Mouse (Mus musculus) heart, embryonic 16.5 days (tissue): Measurements from ENCODE around the gene Baz2b. TPM values are rescaled to one million over a fixed set of nuclear protein-coding genes. Genes with fewer than 3 reads are reported as not detected.
"Not testable (repeated sequence)": the region's sequence is repeated elsewhere in the genome, so short reads cannot be mapped to it uniquely, and the experiment has no call there.

Experiments
- ATAC-seq: fragments of 200-750 bp; cut with Nextera tagmentation; replicated peaks from 2 replicates; pipeline ENCODE4 v1.8.0; 2017; ENCODE audit warnings: moderate number of reproducible peaks; ENCODE audit not compliant: insufficient read depth, low FRiP score; ENCODE audit errors: extremely low read depth
- H3K27ac ChIP-seq: fragments of 300-500 bp; sonication (generic); 2 replicates; pipeline ENCODE4 v1.5.1; 2014; ENCODE audit warnings: mild to moderate bottlenecking, low read length, control low read depth, moderate library complexity
- H3K27me3 ChIP-seq: fragments of 300-500 bp; sonication (generic); 2 replicates; pipeline ENCODE4 v1.6.1; 2014; ENCODE audit warnings: low read length, mixed read lengths; ENCODE audit not compliant: control insufficient read depth, insufficient read depth
- H3K36me3 ChIP-seq: fragments of 300-500 bp; sonication (generic); 2 replicates; pipeline ENCODE4 v1.6.1; 2014; ENCODE audit not compliant: control insufficient read depth, insufficient read depth
- H3K4me1 ChIP-seq: fragments of 300-500 bp; sonication (generic); 2 replicates; pipeline ENCODE4 v1.6.1; 2014; ENCODE audit warnings: low read length, mixed read lengths; ENCODE audit not compliant: control insufficient read depth, insufficient read depth
- H3K4me2 ChIP-seq: fragments of 300-500 bp; sonication (generic); 2 replicates; pipeline ENCODE4 v1.6.1; 2014; ENCODE audit warnings: low read depth, mild to moderate bottlenecking, control low read depth, low read length
- H3K4me3 ChIP-seq: fragments of 300-500 bp; sonication (generic); 2 replicates; pipeline ENCODE4 v1.5.1; 2014; ENCODE audit warnings: mild to moderate bottlenecking, control low read depth, low read length
- H3K9ac ChIP-seq: fragments of 300-500 bp; sonication (generic); 2 replicates; pipeline ENCODE4 v1.6.1; 2014; ENCODE audit warnings: low read length, control low read depth
- H3K9me3 ChIP-seq: fragments of 300-500 bp; sonication (generic); replicated peaks from 2 replicates; pipeline ENCODE4 v1.6.1; 2016; ENCODE audit warnings: low read length; ENCODE audit not compliant: control insufficient read depth
- WGBS: fragments of 180-500 bp; shearing (Covaris S2); extraction: QIAGEN DNeasy Blood & Tissue Kit; methylation state at CpG from one replicate; pipeline ENCODE4 v1.1.7; 2014; 5-methylcytosine and 5-hydroxymethylcytosine counted together
- polyA plus RNA-seq: library from polyadenylated mRNA; unstranded; fragments of >200 nt; fragmentation: Nextera tagmentation; extraction: Ambion mirVana; gene quantifications from 2 replicates; pipeline ENCODE4 v1.2.1, GENCODE M21; 2015

Gene Baz2b
- polyA plus RNA-seq, 1 experiment from 2014 or later, result 42.7 TPM

DNA sequence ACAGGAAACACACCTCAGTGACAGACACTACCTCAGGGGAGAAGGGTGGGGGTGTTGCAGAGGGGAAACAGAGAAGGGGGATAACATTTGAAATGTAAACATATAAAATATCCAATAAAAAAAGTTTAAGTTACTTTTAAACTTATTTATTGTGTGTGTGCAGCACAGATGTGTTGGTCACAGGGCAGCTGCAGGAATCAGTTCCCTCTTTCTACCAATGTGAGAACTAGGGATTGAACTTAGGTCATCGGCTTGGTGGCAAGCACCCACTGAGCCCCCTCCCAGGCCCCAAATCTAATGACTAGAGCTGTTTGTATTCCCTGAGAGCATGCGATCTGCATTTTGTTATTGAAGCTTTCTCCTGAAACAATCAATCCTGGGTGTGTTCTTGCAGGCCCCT is 57.2 kb downstream of the Baz2b start:
- no peak for ATAC-seq
- Histone ChIP-seq H3K9me3 (no peaks in the 10 kb centered on the region), H3K4me3 (no peak overlapping the region), H3K4me1 (no peaks in the 10 kb centered on the region), H3K27me3 (no peaks in the 10 kb centered on the region), H3K4me2 (no peak overlapping the region), H3K27ac (no peak overlapping the region), H3K9ac (no peak overlapping the region), H3K36me3 (no peaks in the 10 kb centered on the region)
- 79% methylated on average over 2 of the region's 2 CpGs for WGBS

DNA sequence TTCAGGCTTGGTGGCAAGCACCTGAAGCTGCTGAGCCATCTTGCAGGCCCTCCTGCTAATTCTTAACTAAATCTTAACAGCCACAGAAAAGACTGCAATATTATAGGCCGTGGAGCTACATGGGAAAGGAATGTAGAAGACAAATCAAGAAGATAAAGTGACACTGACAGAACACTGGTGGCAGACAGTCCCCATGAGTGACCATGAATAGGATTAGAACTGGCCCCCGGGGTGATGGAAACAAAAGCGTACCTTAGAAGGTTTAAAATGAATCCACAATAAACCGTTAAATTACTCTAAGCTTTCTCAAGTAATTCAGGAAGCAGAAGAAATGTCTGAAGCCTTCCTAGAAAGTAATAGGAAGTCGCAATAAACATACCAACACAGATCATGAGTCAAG is 61.0 kb downstream of the Baz2b start:
- no peak overlapping the region for H3K27ac ChIP-seq
- H3K4me3 ChIP-seq, result no peak overlapping the region
- no peak overlapping the region for H3K4me2 ChIP-seq
- no peak for ATAC-seq
- no peak overlapping the region for H3K9ac ChIP-seq
- H3K4me1 ChIP-seq, result peaks cover 3% of the 10 kb centered on the region; the same call in 1 of the 2 replicates
- H3K36me3 ChIP-seq, result no peaks in the 10 kb centered on the region
- no peaks in the 10 kb centered on the region for H3K27me3 ChIP-seq
- H3K9me3 ChIP-seq, result no peaks in the 10 kb centered on the region
- 68% methylated on average over 5 of the region's 5 CpGs for WGBS

DNA sequence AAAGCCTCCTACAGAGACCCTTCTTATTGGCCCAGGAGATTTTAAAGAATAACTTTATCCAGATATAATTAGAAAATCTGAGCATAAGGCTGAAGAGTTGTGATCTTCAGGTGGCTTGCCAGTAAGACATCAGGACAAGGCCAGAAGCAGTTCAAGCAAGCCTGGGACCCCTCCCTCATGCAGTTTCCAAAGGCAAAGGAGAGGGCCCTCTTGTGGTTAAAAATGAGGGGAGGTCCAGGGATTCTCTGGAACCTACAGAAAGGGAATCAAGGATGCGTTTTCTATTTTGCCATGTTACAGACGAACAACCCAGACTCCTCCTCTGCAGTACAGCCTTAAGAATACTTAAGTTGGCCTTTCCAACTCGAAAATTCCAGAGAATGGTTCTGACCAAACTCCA is 62.2 kb downstream of the Baz2b start:
- ATAC-seq, result no peak
- peaks cover 3% of the 10 kb centered on the region; the same call in 1 of the 2 replicates for H3K4me1 ChIP-seq
- no peak overlapping the region for H3K9ac ChIP-seq
- H3K9me3 ChIP-seq, result no peaks in the 10 kb centered on the region
- no peaks in the 10 kb centered on the region for H3K27me3 ChIP-seq
- no peak overlapping the region for H3K4me2 ChIP-seq
- no peaks in the 10 kb centered on the region for H3K36me3 ChIP-seq
- H3K4me3 ChIP-seq, result no peak overlapping the region
- WGBS, result 57% methylated on average over 3 of the region's 3 CpGs
- no peak overlapping the region for H3K27ac ChIP-seq

DNA sequence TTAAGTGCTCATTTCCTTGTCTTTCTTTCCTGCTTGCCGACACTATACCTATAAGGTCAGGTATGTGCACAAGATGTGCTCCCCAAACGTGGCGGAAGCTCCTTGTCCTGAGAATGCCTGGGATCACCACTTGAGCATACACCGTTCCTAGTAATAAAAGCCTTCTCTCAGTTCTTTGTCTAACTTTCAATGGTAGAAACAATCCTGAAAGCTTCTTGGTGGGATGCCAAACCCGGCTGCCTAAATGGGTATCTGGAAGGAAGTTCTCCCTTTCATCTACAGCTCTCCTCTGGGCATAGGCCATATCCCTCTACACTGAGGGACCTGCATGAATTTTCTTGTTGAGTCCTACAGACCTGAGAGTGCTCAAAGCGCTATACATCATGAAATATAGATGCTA is 63.9 kb downstream of the Baz2b start:
- H3K36me3 ChIP-seq, result no peaks in the 10 kb centered on the region
- WGBS, result 52% methylated on average over 6 of the region's 6 CpGs
- H3K4me1 ChIP-seq, result peaks cover 3% of the 10 kb centered on the region; the same call in 1 of the 2 replicates

DNA sequence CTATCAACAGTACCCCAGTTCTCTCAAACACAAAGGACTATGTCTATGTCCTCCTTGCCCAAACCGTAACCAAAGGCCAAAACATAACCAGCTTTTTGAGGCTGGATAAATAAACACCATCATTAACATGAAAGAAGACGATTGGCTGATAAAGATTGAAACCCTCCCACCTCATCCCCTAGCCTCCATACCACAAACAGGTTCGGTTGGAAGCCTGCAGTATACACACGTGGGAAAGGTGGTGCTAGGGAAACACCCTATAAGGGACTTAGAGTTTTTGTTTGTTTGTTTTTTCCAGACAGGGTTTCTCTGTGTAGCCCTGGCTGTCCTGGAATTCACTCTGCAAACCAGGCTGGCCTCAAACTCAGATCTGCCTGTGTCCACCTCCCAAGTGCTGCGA is 66.3 kb downstream of the Baz2b start:
- Histone ChIP-seq H3K9me3 (no peaks in the 10 kb centered on the region), H3K4me3 (no peak overlapping the region), H3K9ac (no peak overlapping the region), H3K4me2 (no peak overlapping the region), H3K27ac (no peak overlapping the region), H3K27me3 (no peaks in the 10 kb centered on the region), H3K4me1 (peaks cover 3% of the 10 kb centered on the region; the same call in 1 of the 2 replicates), H3K36me3 (no peaks in the 10 kb centered on the region)
- ATAC-seq, result no peak
- WGBS, result 50% methylated on average over 5 of the region's 5 CpGs

More for the DNA sequence above, 63.9 kb downstream of the Baz2b start:
- ATAC-seq, result no peak
- Histone ChIP-seq H3K4me3 (no peak overlapping the region), H3K27ac (no peak overlapping the region), H3K27me3 (no peaks in the 10 kb centered on the region), H3K9ac (no peak overlapping the region), H3K9me3 (no peaks in the 10 kb centered on the region), H3K4me2 (no peak overlapping the region)

DNA sequence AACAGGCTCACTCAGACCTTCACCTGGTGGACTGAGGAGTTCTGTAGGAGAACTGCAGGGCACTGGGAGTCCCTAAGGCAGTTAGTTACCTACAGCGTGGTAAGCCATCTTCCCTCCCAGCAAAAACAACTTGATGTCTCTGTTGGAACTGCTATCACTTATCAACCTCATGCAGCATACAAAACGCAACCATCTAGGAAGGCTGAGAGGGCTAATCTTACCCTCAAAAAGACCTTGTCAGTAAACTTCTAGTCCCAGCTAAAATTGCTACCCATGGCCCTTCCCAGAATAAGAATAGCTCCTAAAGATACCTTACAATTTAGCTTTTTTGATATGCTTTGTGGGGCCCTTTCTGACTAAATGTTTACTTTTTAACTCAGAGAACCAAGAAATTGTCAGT is 67.4 kb downstream of the Baz2b start:
- H3K36me3 ChIP-seq, result no peaks in the 10 kb centered on the region
- WGBS, result 51% methylated on average over 2 of the region's 2 CpGs
- H3K4me1 ChIP-seq, result peaks cover 3% of the 10 kb centered on the region; the same call in 1 of the 2 replicates
- H3K9ac ChIP-seq, result no peak overlapping the region
- H3K4me2 ChIP-seq, result no peak overlapping the region
- no peak for ATAC-seq
- H3K4me3 ChIP-seq, result no peak overlapping the region
- no peak overlapping the region for H3K27ac ChIP-seq
- H3K9me3 ChIP-seq, result no peaks in the 10 kb centered on the region
- no peaks in the 10 kb centered on the region for H3K27me3 ChIP-seq

DNA sequence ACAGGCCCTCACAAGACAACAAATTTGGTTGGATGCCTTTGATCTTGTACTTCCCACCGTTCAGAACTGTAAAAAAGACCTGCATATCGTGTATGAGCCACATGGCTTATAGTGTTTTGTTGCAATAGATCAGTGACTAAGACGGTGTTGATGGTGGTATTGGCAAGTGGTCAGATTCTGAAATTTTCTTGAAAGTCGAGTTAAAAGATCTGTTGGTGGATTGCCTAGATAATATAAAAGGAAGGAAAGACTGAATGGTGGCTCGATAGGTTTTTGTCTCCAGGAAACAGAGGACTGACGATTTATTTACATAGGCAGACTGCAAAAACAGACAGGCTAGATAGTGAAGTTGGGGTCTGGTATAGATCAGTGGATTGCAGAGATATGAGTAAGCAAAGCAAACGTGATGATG is 70.9 kb downstream of the Baz2b start:
- Histone ChIP-seq H3K27ac (no peak overlapping the region), H3K4me1 (no peaks in the 10 kb centered on the region), H3K9ac (no peak overlapping the region), H3K4me2 (no peak overlapping the region), H3K36me3 (no peaks in the 10 kb centered on the region), H3K4me3 (no peak overlapping the region), H3K9me3 (no peaks in the 10 kb centered on the region), H3K27me3 (no peaks in the 10 kb centered on the region)
- 25% methylated on average over 7 of the region's 7 CpGs for WGBS
- ATAC-seq, result peak; percentile 49; the same call in 1 of the 2 replicates

DNA sequence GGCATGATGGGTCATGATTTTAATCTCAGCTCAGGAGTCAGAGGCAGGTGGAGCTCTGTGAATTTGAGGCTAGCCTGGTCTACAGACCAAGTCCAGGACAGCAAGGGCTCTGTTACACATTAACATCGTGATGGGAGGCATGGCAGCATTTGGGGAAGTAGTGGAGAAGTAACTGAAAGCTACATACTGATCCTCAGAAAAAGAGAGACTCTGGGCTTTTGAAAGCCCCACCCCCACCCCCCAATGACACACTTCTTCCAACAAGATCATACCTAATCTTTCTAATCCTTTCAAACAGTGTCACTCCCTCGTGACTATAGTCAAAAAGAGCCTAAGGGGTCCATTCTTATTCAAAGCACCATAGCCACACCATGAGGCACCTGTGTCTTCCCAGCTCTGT is 73.8 kb downstream of the Baz2b start:
- Histone ChIP-seq H3K9me3 (no peaks in the 10 kb centered on the region), H3K4me2 (no peak overlapping the region), H3K9ac (no peak overlapping the region), H3K4me3 (no peak overlapping the region), H3K27ac (no peak overlapping the region), H3K4me1 (peaks cover 6% of the 10 kb centered on the region), H3K27me3 (no peaks in the 10 kb centered on the region), H3K36me3 (no peaks in the 10 kb centered on the region)
- no peak for ATAC-seq
- 65% methylated on average over 2 of the region's 2 CpGs for WGBS

DNA sequence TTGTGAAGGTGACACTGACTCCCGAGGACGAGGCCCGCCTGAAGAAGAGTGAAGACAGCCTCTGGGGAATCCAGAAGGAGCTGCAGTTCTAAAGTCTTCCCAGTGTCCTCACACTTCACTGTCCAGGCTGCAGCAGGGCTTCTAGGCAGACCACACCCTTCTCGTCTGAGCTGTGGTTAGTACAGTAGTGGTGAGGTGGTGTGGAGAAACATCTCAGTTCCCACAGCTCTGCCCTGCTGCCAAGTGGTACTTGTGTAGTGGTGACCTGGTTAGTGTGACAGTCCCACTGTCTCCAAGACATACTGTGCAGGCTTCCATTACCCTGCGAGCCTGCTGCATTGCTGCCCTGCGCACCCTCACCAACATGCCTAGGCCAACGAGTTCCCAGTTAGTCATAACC is 74.7 kb downstream of the Baz2b start:
- not testable (repeated sequence) for ATAC-seq, H3K9me3 ChIP-seq
- 82% methylated on average over 7 of the region's 7 CpGs for WGBS

DNA sequence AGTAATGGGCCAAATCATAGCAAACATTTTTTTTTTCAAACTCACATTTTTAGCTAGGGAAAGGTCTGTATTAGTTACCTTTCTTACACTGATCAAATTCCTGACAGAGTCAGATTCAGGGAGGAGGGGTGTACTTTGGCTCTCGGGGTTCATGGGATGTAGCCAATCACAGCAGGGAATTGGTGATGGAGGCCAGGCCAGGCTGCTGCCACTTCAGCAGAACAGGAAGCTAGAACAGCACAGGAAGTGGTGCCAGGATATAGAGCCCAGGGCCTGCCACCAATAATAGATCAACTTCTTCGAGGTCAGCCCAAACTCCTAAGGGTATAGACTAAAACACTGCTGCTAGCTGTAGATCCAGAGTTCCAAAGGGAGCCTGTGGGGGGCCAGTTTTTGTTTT is 76.6 kb downstream of the Baz2b start:
- no peak overlapping the region for H3K9ac ChIP-seq
- H3K4me2 ChIP-seq, result no peak overlapping the region
- no peak for ATAC-seq
- 59% methylated on average over 2 of the region's 2 CpGs for WGBS
- H3K27ac ChIP-seq, result no peak overlapping the region
- no peak overlapping the region for H3K4me3 ChIP-seq
- H3K4me1 ChIP-seq, result peaks cover 6% of the 10 kb centered on the region
- no peaks in the 10 kb centered on the region for H3K36me3 ChIP-seq
- H3K27me3 ChIP-seq, result no peaks in the 10 kb centered on the region
- no peaks in the 10 kb centered on the region for H3K9me3 ChIP-seq

More for the DNA sequence above, 74.7 kb downstream of the Baz2b start:
- H3K27me3 ChIP-seq, H3K27ac ChIP-seq, H3K4me2 ChIP-seq, H3K4me3 ChIP-seq, H3K4me1 ChIP-seq, H3K9ac ChIP-seq, H3K36me3 ChIP-seq: not testable (repeated sequence)
